Mouse (Mus musculus) gastrocnemius, postnatal 14 days (tissue): ENCODE measurements at regions not wholly inside any gene's neighbourhood (a gene's known extent, or its start where the extent isn't known, plus 50 kb on each side); places are given as distances from the start of the nearest gene placed in this dataset.

ENCODE experiments used
- DNase-seq: peaks from one replicate; pipeline ENCODE4 v3.0.0; 2021; ENCODE audit warnings: mixed read lengths
- intact Hi-C: fragments of 180-260 bp; cut with DNase I; formaldehyde crosslinking; loops from one replicate; pipeline ENCODE4 v1.15.1; 2025; ENCODE audit warnings: low total_unique reads

DNA sequence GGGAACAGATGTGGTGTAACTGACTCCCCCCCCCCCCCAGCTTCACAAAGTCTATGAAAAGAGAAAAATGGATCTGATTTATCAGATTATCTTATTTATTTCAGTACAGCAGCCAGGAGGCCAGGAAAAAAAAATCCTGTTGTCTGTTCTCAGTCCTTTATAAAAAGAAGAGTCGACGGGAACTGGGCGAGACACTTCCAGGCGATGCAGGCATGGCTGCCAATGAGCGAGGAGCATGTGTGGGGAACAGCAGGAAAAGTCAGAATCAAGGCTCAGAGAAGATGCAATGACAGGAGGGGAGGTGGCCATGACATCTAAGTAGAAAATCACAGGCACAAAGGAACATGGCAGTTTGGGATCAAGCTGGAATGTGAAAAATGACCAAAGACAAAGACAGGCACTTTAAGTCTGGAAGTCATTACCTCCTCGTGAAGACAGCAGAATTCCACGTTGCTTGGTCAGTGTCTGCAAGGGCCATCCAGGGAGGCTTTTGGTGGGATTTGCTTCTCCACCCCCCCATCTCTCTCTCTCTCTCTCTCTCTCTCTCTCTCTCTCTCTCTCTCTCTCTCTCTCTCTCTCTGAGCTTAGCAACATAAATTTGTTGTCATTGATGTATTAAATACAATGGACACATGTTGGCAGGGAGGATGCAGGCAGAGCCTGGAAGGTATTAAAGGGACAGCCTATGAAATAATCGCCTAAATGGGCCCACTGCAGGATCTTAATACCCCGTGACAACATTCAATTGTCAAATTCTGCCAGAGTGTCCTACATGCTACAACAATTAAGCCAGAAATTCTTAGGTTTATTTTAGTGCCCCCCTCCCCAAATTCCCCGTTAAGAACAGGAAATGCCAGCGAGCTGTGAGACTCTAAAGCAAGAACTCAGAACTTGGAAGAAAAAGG is 497.1 kb upstream of the Mki67 start:
- peak; percentile 25 for DNase-seq
- intact Hi-C loops = no loop called here

DNA sequence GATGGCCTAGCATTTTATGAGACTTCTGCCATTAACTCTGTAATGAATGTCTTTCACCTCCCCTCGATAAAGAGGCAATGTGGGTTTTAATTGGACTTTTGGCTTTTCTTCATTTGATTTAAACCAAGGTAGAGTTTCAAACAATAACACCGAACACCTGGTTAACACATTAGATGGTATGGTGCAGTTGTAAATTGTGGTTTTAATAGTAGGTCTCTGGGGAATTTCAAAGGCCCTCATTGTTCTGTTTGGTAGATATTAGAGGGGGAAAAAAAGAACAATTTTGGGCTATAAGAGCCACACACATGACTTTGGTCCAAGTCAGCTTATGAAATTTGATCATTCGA is 497.8 kb upstream of the Mki67 start:
- DNase-seq = no peak
- intact Hi-C loops = no loop called here

DNA sequence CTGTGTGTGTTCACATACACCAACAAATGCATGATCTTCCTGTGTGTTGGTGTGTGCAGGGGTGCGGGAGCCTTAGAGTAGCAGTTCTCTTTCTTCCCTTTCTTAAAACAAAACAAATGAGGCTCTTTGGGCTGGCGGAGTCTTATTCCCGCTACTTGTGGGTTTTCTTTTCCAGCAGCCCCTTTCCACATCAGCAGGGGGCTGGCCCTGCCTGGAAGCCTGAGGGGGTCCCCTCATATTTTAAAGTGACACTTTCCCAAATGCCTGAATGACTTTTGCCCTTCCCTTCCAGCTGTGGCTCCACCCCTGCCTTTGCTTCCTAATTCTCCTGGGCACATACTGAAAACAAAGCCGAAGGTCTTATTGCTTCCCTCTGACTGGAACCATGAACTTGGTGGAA is 498.3 kb upstream of the Mki67 start:
- intact Hi-C loops = no loop called here
- no peak for DNase-seq

DNA sequence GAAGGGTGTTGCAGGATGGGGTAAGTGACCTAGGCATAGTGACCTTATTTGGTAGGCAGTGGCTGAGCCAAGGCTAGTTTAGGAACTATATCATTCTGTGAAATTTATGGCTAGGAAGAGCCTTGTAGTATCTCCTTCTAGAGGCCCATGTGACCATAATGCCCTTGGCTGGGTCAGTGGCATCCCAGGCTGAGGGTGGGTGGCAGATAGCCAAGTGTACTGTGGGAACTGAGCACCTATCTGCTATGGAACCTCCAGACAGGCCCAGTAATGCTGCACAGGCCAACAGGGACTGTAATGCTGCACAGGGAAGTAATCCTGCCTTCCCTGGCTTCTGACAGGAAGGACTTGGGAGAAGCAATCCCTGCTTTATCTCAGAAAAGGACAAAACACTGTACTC is 500.6 kb upstream of the Mki67 start:
- intact Hi-C loops = no loop called here
- DNase-seq = no peak

- no peak for DNase-seq
- intact Hi-C loops = no loop called here
Observed at GRCm38 (mm10) chr7:136219564-136220244, 503.5 kb upstream of the Mki67 start.

DNA sequence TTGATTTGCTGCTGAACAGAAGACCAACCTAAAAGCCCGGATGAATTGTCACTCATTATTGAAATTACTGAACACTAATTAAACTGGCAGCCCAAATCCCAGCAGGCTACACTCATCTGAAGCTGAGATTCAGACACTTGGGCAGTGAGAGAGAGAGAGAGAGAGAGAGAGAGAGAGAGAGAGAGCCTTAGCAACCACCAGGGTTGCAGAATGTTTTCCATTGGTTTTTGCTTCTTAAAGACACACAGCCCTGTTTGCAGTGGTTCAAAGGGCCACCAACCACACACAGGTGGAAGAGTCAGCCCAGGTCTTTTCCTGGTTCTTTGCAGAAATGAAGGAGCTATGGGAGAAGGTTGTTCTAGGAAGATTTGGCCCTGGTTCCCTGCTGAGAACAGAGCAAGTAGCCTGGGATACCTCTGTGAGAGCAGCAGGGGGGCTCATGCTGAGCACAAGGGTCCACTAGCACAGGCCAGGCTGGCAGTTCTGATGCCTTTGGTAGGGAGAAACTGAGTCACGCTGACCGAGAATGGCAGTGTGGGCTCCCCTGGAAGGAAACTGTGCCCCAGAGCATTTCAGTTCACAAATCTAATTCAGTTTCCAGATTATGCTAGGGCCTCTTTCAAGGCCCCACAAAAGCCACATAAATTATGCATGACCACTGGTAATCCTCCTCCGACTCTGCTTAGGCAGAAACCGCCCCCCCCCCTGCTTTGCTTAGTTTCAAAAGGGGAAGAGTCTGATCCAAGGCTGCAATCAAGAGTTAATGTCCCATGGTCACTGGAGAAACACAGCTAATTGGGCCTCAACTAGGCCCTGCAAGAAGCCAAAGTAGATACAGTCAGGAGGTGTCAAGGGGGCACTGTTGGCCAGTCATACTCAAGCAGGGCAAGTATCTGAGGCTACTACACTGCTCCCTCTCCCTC is 504.3 kb upstream of the Mki67 start:
- intact Hi-C loops = no loop called here

GRCm38 (mm10) chr7:136221620-136222019 is 505.5 kb upstream of the Mki67 start:
- intact Hi-C loops = no loop called here

More for the DNA sequence above, 504.3 kb upstream of the Mki67 start:
- DNase-seq = no peak

DNA sequence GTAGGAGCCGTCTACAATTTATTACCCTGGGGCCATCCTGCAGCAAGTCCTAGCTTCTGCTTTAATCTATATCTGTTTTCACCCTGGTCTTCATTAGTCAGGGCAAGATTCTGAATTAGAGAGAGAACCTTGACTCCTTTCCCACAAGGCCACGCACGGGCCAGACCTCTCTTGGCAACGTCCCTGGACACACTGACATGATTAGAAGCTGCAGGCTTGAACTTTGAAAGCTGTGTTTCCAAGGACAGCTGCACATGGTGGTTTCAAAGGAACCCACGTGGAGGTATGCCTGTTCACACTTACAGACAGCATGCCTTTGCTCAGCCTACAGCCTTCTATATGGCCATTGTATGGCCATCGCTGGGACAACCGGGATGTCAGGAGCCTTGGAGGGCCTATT is 509.9 kb upstream of the Mki67 start:
- intact Hi-C loops = no loop called here
- DNase-seq = no peak

More at GRCm38 (mm10) chr7:136221620-136222019, 505.5 kb upstream of the Mki67 start:
- no peak for DNase-seq

GRCm38 (mm10) chr7:136228331-136228730 is 512.2 kb upstream of the Mki67 start:
- DNase-seq = no peak
- intact Hi-C loops = no loop called here

DNA sequence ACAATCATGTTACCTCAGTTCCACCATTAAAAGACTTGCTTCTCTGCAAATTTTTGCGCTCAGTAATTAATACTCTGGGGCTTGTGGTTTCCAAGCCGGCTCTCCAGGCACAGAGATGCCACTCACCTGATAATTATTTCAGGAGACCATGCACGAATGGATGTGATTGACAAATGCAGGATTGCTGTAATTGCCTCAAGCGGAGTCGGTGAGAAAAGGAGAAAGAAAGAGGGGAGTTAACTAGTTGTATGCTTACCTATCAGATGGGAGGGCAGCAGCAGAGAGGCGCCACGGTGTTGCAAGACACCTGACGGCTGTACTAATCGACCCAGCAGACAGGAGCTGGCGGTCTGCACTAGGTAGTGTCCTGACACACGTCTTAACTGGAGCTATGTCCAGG is 513.4 kb upstream of the Mki67 start:
- intact Hi-C loops = no loop called here
- no peak for DNase-seq

- intact Hi-C loops = no loop called here
- DNase-seq = no peak
Observed at GRCm38 (mm10) chr7:136232177-136232576, 516.0 kb upstream of the Mki67 start.

DNA sequence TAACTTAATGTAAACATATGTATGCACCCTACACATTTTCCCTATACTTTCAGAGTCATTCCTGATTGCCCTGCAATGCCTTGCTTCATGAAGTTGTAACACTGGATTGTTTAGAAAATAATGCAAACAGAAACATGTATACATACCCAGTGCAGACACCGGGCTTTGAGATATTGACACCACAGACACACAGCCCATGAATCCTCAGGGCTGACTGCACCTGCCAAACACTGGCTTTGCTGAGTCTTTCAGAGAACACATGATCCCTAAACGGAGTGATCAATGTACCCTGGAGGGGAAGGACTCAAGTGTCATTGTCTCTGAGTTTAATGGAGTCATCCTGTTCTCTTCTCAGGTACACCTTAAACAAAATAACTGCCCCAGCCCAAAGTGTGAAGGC is 519.4 kb upstream of the Mki67 start:
- intact Hi-C loops = no loop called here
- no peak for DNase-seq

GRCm38 (mm10) chr7:136236391-136236790 is 520.2 kb upstream of the Mki67 start:
- intact Hi-C loops = no loop called here
- DNase-seq = no peak

DNA sequence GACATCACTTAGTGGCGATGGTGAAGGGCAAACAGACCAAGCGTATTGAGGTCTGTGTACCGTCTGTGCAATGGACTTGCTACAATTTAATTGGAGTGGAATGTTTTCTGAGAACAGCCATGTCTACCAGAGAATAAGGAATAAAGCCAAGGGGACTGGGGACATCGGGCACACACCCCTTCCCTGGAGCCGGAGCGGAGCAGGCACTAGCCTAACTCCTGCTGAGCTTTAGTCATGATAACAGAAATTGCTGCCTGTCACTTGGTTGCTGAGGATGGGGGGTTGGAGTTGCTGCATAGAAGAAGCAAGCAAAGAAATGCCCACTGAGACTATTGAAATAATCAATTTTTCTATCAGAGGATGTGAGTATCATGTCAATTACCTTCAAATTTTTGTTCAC is 549.5 kb upstream of the Mki67 start:
- intact Hi-C loops = no loop called here

GRCm38 (mm10) chr7:136267716-136268489 is 551.7 kb upstream of the Mki67 start:
- DNase-seq = no peak

More for the DNA sequence above, 549.5 kb upstream of the Mki67 start:
- DNase-seq = no peak

GRCm38 (mm10) chr7:136275651-136276050 is 559.5 kb upstream of the Mki67 start:
- intact Hi-C loops = no loop called here
- DNase-seq = no peak

More at GRCm38 (mm10) chr7:136267716-136268489, 551.7 kb upstream of the Mki67 start:
- intact Hi-C loops = no loop called here

GRCm38 (mm10) chr7:136283770-136284169 is 567.6 kb upstream of the Mki67 start:
- intact Hi-C loops = no loop called here
- DNase-seq = no peak

- intact Hi-C loops = no loop called here
- no peak for DNase-seq
Observed at GRCm38 (mm10) chr7:136285606-136286005, 569.4 kb upstream of the Mki67 start.

- no peak for DNase-seq
- intact Hi-C loops = loop anchor here (10.0 kb wide), 1 partner anchor 149 kb away; no protein-coding TSS in a partner anchor
Observed at GRCm38 (mm10) chr7:136293536-136294145, 577.5 kb upstream of the Mki67 start.
